ENCODE assay signal across 8 mouse cellular contexts in genomic region chr16:20695622-20696323, GRCm38 (mm10). TPM values are rescaled to one million over a fixed set of nuclear protein-coding genes. Genes with fewer than 3 reads are reported as not detected.
DNase-seq lines count a peak whose midpoint lies in the region; ATAC-seq and TF ChIP-seq lines count a peak whose summit lies in the region.

No protein-coding gene starts in this region.

- no peak overlapping the region for H3K27ac ChIP-seq in thymus, adult 2 months (ENCODE audit: control insufficient read depth, insufficient read depth, low read length)
- H3K27ac ChIP-seq in embryonic facial prominence, embryonic 11.5 days (replicated peaks; ENCODE audit: low read depth, low read length) = no peak overlapping the region
- no peak overlapping the region for H3K27ac ChIP-seq in intestine, postnatal 0 days (ENCODE audit: low read depth, low read length)
- peak overlapping the region; percentile 86 for H3K27ac ChIP-seq in midbrain, embryonic 10.5 days (replicated peaks)
- H3K27ac ChIP-seq in small intestine, adult 2 months (ENCODE audit: insufficient read depth, low read depth, low read length) = no peak overlapping the region

- peak; percentile 20 for DNase-seq in thymus, adult 2 months
- no peak for DNase-seq in thymus, adult 18-20 months
- peak; percentile 83 for DNase-seq in embryonic facial prominence, embryonic 11.5 days (ENCODE audit: low spot score)
- DNase-seq in heart, adult 18-20 months = peak; percentile 86 to 91
- peak; percentile 99 for DNase-seq in left cerebral cortex, postnatal 14 days (ENCODE audit: low spot score in 2 of 2)
- peak; percentile 89 for DNase-seq in midbrain, embryonic 10.5 days (ENCODE audit: low spot score)

- peaks cover 14% of the 10 kb centered on the region for H3K4me1 ChIP-seq in thymus, adult 2 months (replicated peaks; ENCODE audit: control insufficient read depth, insufficient read depth, low read length)
- H3K4me1 ChIP-seq in embryonic facial prominence, embryonic 11.5 days (ENCODE audit: control insufficient read depth, insufficient read depth, low read length) = peaks cover 5% of the 10 kb centered on the region
- no peaks in the 10 kb centered on the region for H3K4me1 ChIP-seq in intestine, postnatal 0 days (replicated peaks; ENCODE audit: control insufficient read depth, insufficient read depth, low read length)
- peaks cover 55% of the 10 kb centered on the region for H3K4me1 ChIP-seq in midbrain, embryonic 10.5 days
- peaks cover 8% of the 10 kb centered on the region for H3K4me1 ChIP-seq in small intestine, adult 2 months (ENCODE audit: control insufficient read depth, insufficient read depth, insufficient read length, low read length)

- no peaks in the 10 kb centered on the region; the same call in 1 of the 2 replicates for H3K27me3 ChIP-seq in thymus, adult 2 months (ENCODE audit: control insufficient read depth, insufficient read depth, low read length)
- H3K27me3 ChIP-seq in embryonic facial prominence, embryonic 11.5 days (ENCODE audit: control insufficient read depth, insufficient read depth, low read length) = no peaks in the 10 kb centered on the region
- H3K27me3 ChIP-seq in intestine, postnatal 0 days (replicated peaks; ENCODE audit: control insufficient read depth, insufficient read depth, low read length) = no peaks in the 10 kb centered on the region
- peaks cover 23% of the 10 kb centered on the region for H3K27me3 ChIP-seq in midbrain, embryonic 10.5 days (ENCODE audit: low read depth, poor library complexity, severe bottlenecking)
- peaks cover 17% of the 10 kb centered on the region for H3K27me3 ChIP-seq in small intestine, adult 2 months (ENCODE audit: control insufficient read depth, insufficient read depth, low read length)

- 6% methylated on average over 46 of the region's 46 CpGs for WGBS in thymus, adult 2 months
- WGBS in embryonic facial prominence, embryonic 11.5 days = 3% methylated on average over 44 of the region's 46 CpGs
- 7% methylated on average over 46 of the region's 46 CpGs for WGBS in intestine, postnatal 0 days
- WGBS in midbrain, embryonic 10.5 days = 2% methylated on average over 46 of the region's 46 CpGs
- 8% methylated on average over 46 of the region's 46 CpGs for WGBS in small intestine, adult 2 months

- intact Hi-C loops in left cerebral cortex, postnatal 14 days (cut with DNase I) = no loop called here

- peak overlapping the region; percentile 45 for H3K9ac ChIP-seq in embryonic facial prominence, embryonic 11.5 days (replicated peaks; ENCODE audit: low read length)
- H3K9ac ChIP-seq in intestine, postnatal 0 days (ENCODE audit: low read depth, low read length) = no peak overlapping the region

- no peaks in the 10 kb centered on the region for H3K36me3 ChIP-seq in thymus, adult 2 months (ENCODE audit: control insufficient read depth, insufficient read depth, low read length)
- peaks cover 3% of the 10 kb centered on the region for H3K36me3 ChIP-seq in embryonic facial prominence, embryonic 11.5 days (replicated peaks; ENCODE audit: control insufficient read depth, insufficient read depth, low read depth, low read length)
- H3K36me3 ChIP-seq in intestine, postnatal 0 days (ENCODE audit: control insufficient read depth, insufficient read depth) = peaks cover 20% of the 10 kb centered on the region
- peaks cover 31% of the 10 kb centered on the region for H3K36me3 ChIP-seq in midbrain, embryonic 10.5 days
- peaks cover 13% of the 10 kb centered on the region for H3K36me3 ChIP-seq in small intestine, adult 2 months (ENCODE audit: control insufficient read depth, insufficient read depth, low read length)

- peak overlapping the region; percentile 4 for H3K4me3 ChIP-seq in thymus, adult 2 months (ENCODE audit: control insufficient read depth, insufficient read depth, low read length)
- peak overlapping the region; percentile 38 for H3K4me3 ChIP-seq in embryonic facial prominence, embryonic 11.5 days (ENCODE audit: low read depth, low read length)
- H3K4me3 ChIP-seq in intestine, postnatal 0 days (ENCODE audit: low read depth, low read length) = peak overlapping the region; percentile 31
- peak overlapping the region; percentile 58 for H3K4me3 ChIP-seq in midbrain, embryonic 10.5 days
- H3K4me3 ChIP-seq in small intestine, adult 2 months (ENCODE audit: low read depth, low read length) = peak overlapping the region; percentile 40

- TF ChIP-seq POLR2A in thymus, adult 2 months (IDR thresholded peaks at IDR 0.05; ENCODE audit: control insufficient read depth, extremely low read depth, insufficient read depth, low read length, poor library complexity) = no peak
- no peak for TF ChIP-seq POLR2A in small intestine, adult 2 months (IDR thresholded peaks at IDR 0.05; ENCODE audit: low read depth, low read length)

- H3K4me2 ChIP-seq in embryonic facial prominence, embryonic 11.5 days (ENCODE audit: low read depth, low read length) = peak overlapping the region; percentile 84
- H3K4me2 ChIP-seq in intestine, postnatal 0 days (replicated peaks; ENCODE audit: low read depth) = peak overlapping the region; percentile 59

- H3K9me3 ChIP-seq in embryonic facial prominence, embryonic 11.5 days (replicated peaks; ENCODE audit: control insufficient read depth, low read length) = no peaks in the 10 kb centered on the region
- no peaks in the 10 kb centered on the region for H3K9me3 ChIP-seq in intestine, postnatal 0 days (ENCODE audit: control insufficient read depth)
- H3K9me3 ChIP-seq in midbrain, embryonic 10.5 days (replicated peaks) = no peaks in the 10 kb centered on the region

- no peak for TF ChIP-seq CTCF in thymus, adult 2 months (IDR thresholded peaks at IDR 0.05; ENCODE audit: borderline replicate concordance, control insufficient read depth, extremely low read depth, insufficient read depth, low read length, poor library complexity)
- 0 out of 2 replicates have a peak, but pooled peaks have one; percentile 3 for TF ChIP-seq CTCF in intestine, postnatal 0 days (IDR thresholded peaks at IDR 0.05; ENCODE audit: low read depth)
- TF ChIP-seq CTCF in small intestine, adult 2 months (IDR thresholded peaks at IDR 0.05; ENCODE audit: extremely low read depth, insufficient read length, insufficient replicate concordance, low read depth, low read length) = no peak

- peak; percentile 74 for ATAC-seq in embryonic facial prominence, embryonic 11.5 days (replicated peaks; ENCODE audit: insufficient number of reproducible peaks, low FRiP score, low TSS enrichment, low read depth)
- ATAC-seq in intestine, postnatal 0 days = peak; percentile 52

RNA-seq across cellular contexts. Expression of gene Fam131a, which starts 2.7 kb away (rescaled TPM):
- 6.9 and 8.9 TPM in 2 replicates for polyA plus RNA-seq in thymus, adult 2 months (2012; rRNA removed)
- polyA plus RNA-seq in embryonic facial prominence, embryonic 11.5 days (2014; fragmentation: Nextera tagmentation; extraction: Ambion mirVana) = 3.9 and 4.4 TPM in 2 replicates
- 10 to 100 TPM; 19.8 to 31.3 TPM for total RNA-seq in heart, adult 18-20 months (2021)
- 4.7 and 5.0 TPM in 2 replicates for polyA plus RNA-seq in intestine, postnatal 0 days (2015; fragmentation: Nextera tagmentation; extraction: Ambion mirVana)
- total RNA-seq in left cerebral cortex, postnatal 14 days (2021) = 100 to 1,000 TPM; 381 to 399 TPM
- polyA plus RNA-seq in midbrain, embryonic 10.5 days (2016; fragmentation: Nextera tagmentation; extraction: Ambion mirVana) = 8.8 and 11.3 TPM in 2 replicates
- polyA plus RNA-seq in small intestine, adult 2 months (2012; rRNA removed) = 2.5 and 3.9 TPM in 2 replicates

RNA-seq across cellular contexts. Expression of gene Polr2h, which starts 21.7 kb away (rescaled TPM):
- 24.7 and 32.9 TPM in 2 replicates for polyA plus RNA-seq in thymus, adult 2 months (2012; rRNA removed)
- 120 and 124 TPM in 2 replicates for polyA plus RNA-seq in embryonic facial prominence, embryonic 11.5 days (2014; fragmentation: Nextera tagmentation; extraction: Ambion mirVana)
- 10 to 100 TPM; 11.0 to 13.1 TPM for total RNA-seq in heart, adult 18-20 months (2021)
- 52.9 and 54.2 TPM in 2 replicates for polyA plus RNA-seq in intestine, postnatal 0 days (2015; fragmentation: Nextera tagmentation; extraction: Ambion mirVana)
- 10 to 100 TPM; 21.4 to 29.5 TPM for total RNA-seq in left cerebral cortex, postnatal 14 days (2021)
- 136 and 148 TPM in 2 replicates for polyA plus RNA-seq in midbrain, embryonic 10.5 days (2016; fragmentation: Nextera tagmentation; extraction: Ambion mirVana)
- 4.3 and 10.6 TPM in 2 replicates for polyA plus RNA-seq in small intestine, adult 2 months (2012; rRNA removed)

RNA-seq across cellular contexts. Expression of gene Clcn2, which starts 21.8 kb away (rescaled TPM):
- 40.5 and 42.1 TPM in 2 replicates for polyA plus RNA-seq in thymus, adult 2 months (2012; rRNA removed)
- 13.0 and 14.8 TPM in 2 replicates for polyA plus RNA-seq in embryonic facial prominence, embryonic 11.5 days (2014; fragmentation: Nextera tagmentation; extraction: Ambion mirVana)
- 1 to 10 TPM; 1.2 to 1.6 TPM for total RNA-seq in heart, adult 18-20 months (2021)
- polyA plus RNA-seq in intestine, postnatal 0 days (2015; fragmentation: Nextera tagmentation; extraction: Ambion mirVana) = 5.4 and 6.1 TPM in 2 replicates
- 10 to 100 TPM; 56.5 to 58.7 TPM for total RNA-seq in left cerebral cortex, postnatal 14 days (2021)
- polyA plus RNA-seq in midbrain, embryonic 10.5 days (2016; fragmentation: Nextera tagmentation; extraction: Ambion mirVana) = 12.8 and 16.8 TPM in 2 replicates
- 102 and 218 TPM in 2 replicates for polyA plus RNA-seq in small intestine, adult 2 months (2012; rRNA removed)

RNA-seq across cellular contexts. Expression of gene Eif4g1, which starts 27.7 kb away (rescaled TPM):
- polyA plus RNA-seq in thymus, adult 2 months (2012; rRNA removed) = 618 and 639 TPM in 2 replicates
- polyA plus RNA-seq in embryonic facial prominence, embryonic 11.5 days (2014; fragmentation: Nextera tagmentation; extraction: Ambion mirVana) = 156 TPM in 2 replicates
- total RNA-seq in heart, adult 18-20 months (2021) = 100 to 1,000 TPM; 403 to 412 TPM
- polyA plus RNA-seq in intestine, postnatal 0 days (2015; fragmentation: Nextera tagmentation; extraction: Ambion mirVana) = 97.8 and 106 TPM in 2 replicates
- total RNA-seq in left cerebral cortex, postnatal 14 days (2021) = 100 to 1,000 TPM; 330 to 342 TPM
- polyA plus RNA-seq in midbrain, embryonic 10.5 days (2016; fragmentation: Nextera tagmentation; extraction: Ambion mirVana) = 216 and 221 TPM in 2 replicates
- 213 and 340 TPM in 2 replicates for polyA plus RNA-seq in small intestine, adult 2 months (2012; rRNA removed)

RNA-seq across cellular contexts. Expression of gene Chrd, which starts 37.2 kb away (rescaled TPM):
- polyA plus RNA-seq in thymus, adult 2 months (2012; rRNA removed) = 3.6 and 3.7 TPM in 2 replicates
- 1.5 and 1.7 TPM in 2 replicates for polyA plus RNA-seq in embryonic facial prominence, embryonic 11.5 days (2014; fragmentation: Nextera tagmentation; extraction: Ambion mirVana)
- total RNA-seq in heart, adult 18-20 months (2021) = 1 to 10 TPM; 1.7 to 2.0 TPM
- 2.3 TPM in 2 replicates for polyA plus RNA-seq in intestine, postnatal 0 days (2015; fragmentation: Nextera tagmentation; extraction: Ambion mirVana)
- total RNA-seq in left cerebral cortex, postnatal 14 days (2021) = 10 to 100 TPM; 26.9 to 36.6 TPM
- polyA plus RNA-seq in midbrain, embryonic 10.5 days (2016; fragmentation: Nextera tagmentation; extraction: Ambion mirVana) = 1.5 and 2.0 TPM in 2 replicates
- 2.2 and 3.3 TPM in 2 replicates for polyA plus RNA-seq in small intestine, adult 2 months (2012; rRNA removed)

Comparison
In these comparisons a context has a peak if more than half of its experiments do, and no peak if none do; other contexts are left out.
1. DNase-seq: peak in thymus, adult 2 months (single experiment), embryonic facial prominence, embryonic 11.5 days (single experiment), heart, adult 18-20 months (2 of 2), left cerebral cortex, postnatal 14 days (2 of 2) and midbrain, embryonic 10.5 days (single experiment); none in thymus, adult 18-20 months (0 of 2).
2. H3K4me3 ChIP-seq: peak in every context shown above with its lines; median percentile 58 in midbrain, embryonic 10.5 days; 40 in small intestine, adult 2 months; 38 in embryonic facial prominence, embryonic 11.5 days; 31 in intestine, postnatal 0 days; 4 in thymus, adult 2 months.